Mouse (Mus musculus) kidney, adult 2 months (tissue): Measurements from ENCODE around the gene Clcn5. TPM values are rescaled to one million over a fixed set of nuclear protein-coding genes. Genes with fewer than 3 reads are reported as not detected.

Experiments
- DNase-seq: peaks from one replicate; pipeline ENCODE4 v3.0.0; 2021
- H3K27ac ChIP-seq: fragments of 200-500 bp; 2 replicates; pipeline ENCODE4 v1.5.1; 2012; ENCODE audit warnings: low read depth, low read length, control low read depth, inconsistent platforms; ENCODE audit not compliant: insufficient read depth
- H3K27me3 ChIP-seq: fragments of 200-500 bp; replicated peaks from 2 replicates; pipeline ENCODE4 v1.6.1; 2012; ENCODE audit warnings: mild to moderate bottlenecking, moderate library complexity, low read length, inconsistent platforms; ENCODE audit not compliant: control insufficient read depth, insufficient read depth
- H3K36me3 ChIP-seq: fragments of 200-500 bp; 2 replicates; pipeline ENCODE4 v1.6.1; 2012; ENCODE audit warnings: mild to moderate bottlenecking, moderate library complexity, low read length, inconsistent platforms; ENCODE audit not compliant: control insufficient read depth, insufficient read depth
- H3K4me1 ChIP-seq: fragments of 200-500 bp; 2 replicates; pipeline ENCODE4 v1.6.1; 2011; ENCODE audit warnings: low read length; ENCODE audit not compliant: control insufficient read depth, insufficient read depth
- H3K4me3 ChIP-seq: fragments of 200-500 bp; 2 replicates; pipeline ENCODE4 v1.5.1; 2011; ENCODE audit warnings: mild to moderate bottlenecking, low read depth, low read length, control low read depth; ENCODE audit not compliant: insufficient read depth
- CTCF ChIP-seq: fragments of 200-500 bp; conservative IDR thresholded peaks from 2 replicates; pipeline ENCODE4 v1.5.1; 2011; ENCODE audit warnings: low read depth, mild to moderate bottlenecking, control low read depth, low read length, moderate library complexity, mixed read lengths; ENCODE audit not compliant: insufficient read depth, insufficient read length
- POLR2A ChIP-seq: fragments of 200-500 bp; IDR thresholded peaks from one replicate; pipeline ENCODE4 v1.6.1; 2011; ENCODE audit warnings: low read depth, low read length, control low read depth
- WGBS: fragments of 180-500 bp; shearing (Covaris S2); methylation state at CpG from one replicate; pipeline ENCODE4 v1.1.7; 2018; 5-methylcytosine and 5-hydroxymethylcytosine counted together
- polyA plus RNA-seq: library from polyadenylated mRNA; depleted of rRNA; stranded (reverse); fragments of >200 nt; gene quantifications from 2 replicates; pipeline ENCODE4 v1.2.3, GENCODE M21; 2012

Gene Clcn5
- polyA plus RNA-seq, 1 experiment, result 20.4 TPM

DNA sequence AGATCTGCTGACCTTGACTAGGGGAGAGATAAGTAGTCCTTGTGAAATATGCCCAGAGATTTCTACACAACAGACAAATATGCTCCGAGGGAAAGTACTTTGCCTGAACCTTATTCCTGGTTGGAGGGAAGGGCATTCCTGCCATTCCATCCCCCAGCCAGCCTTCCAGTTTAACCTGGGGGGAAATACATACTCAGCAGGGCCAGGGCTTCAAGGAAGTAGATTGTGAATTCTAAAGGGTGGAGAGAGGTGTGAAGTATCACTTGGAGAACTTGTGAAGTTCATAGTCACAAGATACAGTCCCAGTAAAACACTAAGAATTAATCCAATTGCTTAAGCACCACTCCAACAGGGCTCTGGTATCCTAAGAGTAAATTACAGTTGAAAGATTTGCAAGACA lies 121.3 kb downstream of the Clcn5 start:
- Histone ChIP-seq H3K36me3 (no peaks in the 10 kb centered on the region), H3K27ac (no peak overlapping the region), H3K4me3 (no peak overlapping the region), H3K27me3 (no peaks in the 10 kb centered on the region), H3K4me1 (no peaks in the 10 kb centered on the region; the same call in 1 of the 2 replicates)
- TF ChIP-seq POLR2A (no peak), CTCF (no peak)
- peak; percentile 11 for DNase-seq
- 29% methylated on average over 1 of the region's 1 CpGs for WGBS

DNA sequence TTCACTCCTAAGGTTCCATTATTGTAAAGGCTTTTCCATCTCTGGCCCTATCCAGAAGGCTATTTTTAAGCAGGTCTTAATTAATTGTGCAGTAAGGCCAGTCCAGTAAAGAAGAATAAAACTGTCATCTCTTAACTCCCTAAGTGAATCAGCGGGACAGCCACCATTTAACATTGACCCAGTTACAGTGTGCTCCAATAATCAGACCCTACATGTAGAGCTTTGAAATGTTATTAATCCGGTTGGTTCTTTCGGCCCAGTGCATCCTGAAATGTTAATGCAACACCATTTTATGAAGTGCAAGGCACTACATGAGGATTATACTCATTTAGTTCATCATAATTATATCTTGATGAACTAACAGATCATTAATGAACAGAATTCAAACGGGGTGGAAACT lies 128.3 kb downstream of the Clcn5 start:
- Histone ChIP-seq H3K36me3 (no peaks in the 10 kb centered on the region), H3K27ac (no peak overlapping the region), H3K4me3 (no peak overlapping the region), H3K27me3 (no peaks in the 10 kb centered on the region), H3K4me1 (peaks cover 4% of the 10 kb centered on the region; the same call in 1 of the 2 replicates)
- 71% methylated on average over 4 of the region's 4 CpGs for WGBS
- no peak for TF ChIP-seq CTCF
- no peak for DNase-seq

DNA sequence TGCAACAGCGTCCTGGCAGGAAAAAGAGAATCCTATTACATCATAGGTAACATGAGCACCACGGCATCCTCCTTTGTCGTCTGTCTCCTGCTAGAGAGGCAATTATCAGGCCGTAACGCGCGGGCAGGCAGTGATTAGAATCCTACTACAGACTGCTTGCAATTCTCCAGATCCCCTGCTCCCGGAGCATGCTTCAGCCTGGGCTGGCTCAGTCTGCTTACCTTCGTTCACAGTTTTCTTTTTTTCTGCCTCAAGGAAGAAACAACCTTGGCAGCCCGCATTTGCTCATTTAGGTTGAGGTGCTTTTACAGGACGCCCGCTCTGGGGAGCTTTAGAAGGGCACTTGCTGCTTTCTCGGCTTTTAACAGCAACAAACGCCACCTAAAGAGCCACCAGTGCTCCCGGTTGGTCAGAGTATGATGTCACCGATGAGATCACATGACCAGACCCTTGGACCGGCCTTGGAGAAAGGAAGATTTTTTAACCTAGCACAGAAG lies 130.8 kb downstream of the Clcn5 start:
- TF ChIP-seq POLR2A (no peak), CTCF (no peak)
- DNase-seq, result peak; percentile 80
- Histone ChIP-seq H3K27ac (peak overlapping the region; percentile 56), H3K4me3 (peak overlapping the region; percentile 62), H3K36me3 (no peaks in the 10 kb centered on the region), H3K27me3 (no peaks in the 10 kb centered on the region), H3K4me1 (peaks cover 4% of the 10 kb centered on the region; the same call in 1 of the 2 replicates)
- WGBS, result under 1% methylated on average over 17 of the region's 17 CpGs

DNA sequence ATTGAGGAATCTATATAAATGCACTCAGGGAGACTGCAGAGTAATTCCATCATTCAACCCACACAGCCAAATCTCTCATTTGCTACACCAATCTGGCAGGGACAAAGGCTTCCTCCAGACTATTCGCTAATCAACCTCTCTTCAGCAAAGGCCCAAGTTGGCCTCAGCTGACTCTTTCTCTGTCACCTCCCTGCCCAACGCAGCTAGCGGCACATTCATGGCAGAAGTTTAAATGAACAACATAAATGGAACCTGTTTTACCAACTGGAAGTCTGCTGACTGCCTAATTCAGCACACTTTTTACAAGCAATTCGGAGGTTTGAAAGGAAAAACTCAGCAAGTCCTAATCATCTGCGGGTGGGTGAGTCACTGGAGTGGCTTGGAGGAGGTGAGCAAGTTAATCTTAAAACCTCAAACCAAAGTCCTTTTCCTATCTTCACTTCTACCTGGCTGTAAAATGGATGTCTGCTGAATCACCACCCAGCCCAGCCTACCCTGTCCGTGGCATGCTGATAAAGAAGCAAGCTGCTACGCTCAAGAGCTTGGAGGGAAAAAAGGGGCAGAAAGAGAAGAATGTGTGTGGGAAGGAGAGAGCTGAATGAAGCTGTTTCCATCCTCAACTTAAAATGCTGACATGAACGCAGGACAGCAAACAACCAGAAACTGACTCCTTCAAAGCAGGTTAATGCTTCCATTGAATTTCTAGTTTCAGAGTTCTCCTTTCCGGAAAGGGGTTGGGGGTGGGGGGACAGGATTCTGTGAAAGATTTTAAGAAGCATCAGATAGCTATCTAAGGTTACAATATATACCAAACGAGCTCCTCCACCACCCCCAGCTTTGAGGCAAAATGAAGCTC lies 131.5 kb downstream of the Clcn5 start:
- Histone ChIP-seq H3K27me3 (no peaks in the 10 kb centered on the region), H3K36me3 (no peaks in the 10 kb centered on the region), H3K27ac (peak overlapping the region; percentile 59), H3K4me1 (peaks cover 4% of the 10 kb centered on the region; the same call in 1 of the 2 replicates), H3K4me3 (peak overlapping the region; percentile 62)
- 19% methylated on average over 10 of the region's 10 CpGs for WGBS
- TF ChIP-seq CTCF, result no peak
- TF ChIP-seq POLR2A, result no peak
- DNase-seq, result peak; percentile 55

DNA sequence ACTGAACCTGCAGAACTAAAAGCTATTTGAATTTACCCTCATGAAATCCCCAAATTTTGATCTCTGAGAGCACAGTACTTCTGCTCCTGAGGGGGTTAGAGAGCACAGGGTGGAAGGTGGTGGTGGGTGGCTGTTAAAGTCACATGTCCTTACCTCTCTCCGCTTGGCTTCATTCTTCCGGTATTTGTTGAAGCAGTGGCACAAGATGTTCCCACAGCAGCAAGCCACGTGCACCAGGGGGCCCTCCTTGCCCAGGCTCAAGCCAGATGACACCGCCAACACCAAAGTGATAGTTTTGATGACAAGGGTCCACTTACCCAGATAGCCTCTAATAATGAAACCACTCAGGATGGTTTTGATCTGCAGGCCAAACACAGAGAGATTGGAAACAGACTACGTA lies 149.0 kb downstream of the Clcn5 start:
- no peak for TF ChIP-seq CTCF
- TF ChIP-seq POLR2A, result no peak
- Histone ChIP-seq H3K27ac (no peak overlapping the region), H3K27me3 (no peaks in the 10 kb centered on the region), H3K36me3 (no peaks in the 10 kb centered on the region), H3K4me3 (no peak overlapping the region), H3K4me1 (no peaks in the 10 kb centered on the region)
- 82% methylated on average over 5 of the region's 5 CpGs for WGBS
- DNase-seq, result no peak

DNA sequence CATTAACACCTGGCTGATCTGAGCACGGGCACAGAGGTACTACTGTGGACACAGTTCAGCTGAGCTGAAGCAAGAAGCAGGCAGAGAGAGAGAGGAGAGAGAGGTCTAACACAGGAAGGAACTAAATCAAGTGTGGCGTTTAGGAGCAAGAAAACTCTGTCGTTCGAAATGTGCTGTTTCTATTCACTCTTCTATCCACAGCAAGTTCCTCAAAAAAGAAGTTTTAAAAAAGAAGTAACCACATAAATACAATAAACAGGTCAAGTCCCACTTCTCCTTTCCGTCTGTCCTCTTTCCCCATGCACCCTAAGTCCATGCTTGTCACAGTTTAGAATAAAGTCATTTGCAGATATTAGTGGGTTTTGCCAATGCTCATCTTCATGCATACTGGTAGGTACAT lies 150.4 kb downstream of the Clcn5 start:
- no peaks in the 10 kb centered on the region for H3K4me1 ChIP-seq
- TF ChIP-seq POLR2A (no peak), CTCF (no peak)
- DNase-seq, result no peak
- 51% methylated on average over 5 of the region's 5 CpGs for WGBS
- no peaks in the 10 kb centered on the region for H3K27me3 ChIP-seq
- H3K4me3 ChIP-seq, result no peak overlapping the region
- H3K36me3 ChIP-seq, result no peaks in the 10 kb centered on the region
- no peak overlapping the region for H3K27ac ChIP-seq

DNA sequence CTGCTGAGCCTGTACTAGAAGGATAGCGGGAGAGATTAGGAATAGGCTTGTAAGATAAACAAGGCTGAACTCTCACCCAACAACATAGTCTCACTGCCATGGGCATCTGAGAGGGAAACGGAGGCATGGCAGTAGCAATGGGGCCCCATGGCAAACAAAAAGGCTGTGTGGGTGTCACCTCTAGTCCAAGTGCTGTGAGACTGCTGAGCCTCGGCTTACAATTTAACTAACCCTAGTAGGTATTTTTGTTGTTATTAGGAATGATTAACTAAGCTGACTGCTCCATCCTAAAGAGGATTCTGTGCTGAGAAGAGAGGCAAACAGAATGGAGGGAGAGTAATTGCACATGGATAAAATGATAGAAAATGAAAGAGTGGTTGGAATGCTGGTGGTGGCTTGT lies 161.2 kb downstream of the Clcn5 start:
- no peaks in the 10 kb centered on the region for H3K36me3 ChIP-seq
- no peaks in the 10 kb centered on the region for H3K27me3 ChIP-seq
- TF ChIP-seq POLR2A (no peak), CTCF (no peak)
- no peaks in the 10 kb centered on the region for H3K4me1 ChIP-seq
- no peak overlapping the region for H3K4me3 ChIP-seq
- WGBS, result 43% methylated on average over 3 of the region's 3 CpGs
- peak; percentile 48 for DNase-seq
- H3K27ac ChIP-seq, result peak overlapping the region; percentile 71; the same call in 1 of the 2 replicates
